Mouse (Mus musculus): ENCODE results near the gene 2200002D01Rik. TPM values are rescaled to one million over a fixed set of nuclear protein-coding genes. Genes with fewer than 3 reads are reported as not detected.
"Not testable (repeated sequence)": the region's sequence is repeated elsewhere in the genome, so short reads cannot be mapped to it uniquely, and the experiment has no call there.

2200002D01Rik gene
- polyA plus RNA-seq, 1 experiment from 2014 or later = 836 TPM

DNA sequence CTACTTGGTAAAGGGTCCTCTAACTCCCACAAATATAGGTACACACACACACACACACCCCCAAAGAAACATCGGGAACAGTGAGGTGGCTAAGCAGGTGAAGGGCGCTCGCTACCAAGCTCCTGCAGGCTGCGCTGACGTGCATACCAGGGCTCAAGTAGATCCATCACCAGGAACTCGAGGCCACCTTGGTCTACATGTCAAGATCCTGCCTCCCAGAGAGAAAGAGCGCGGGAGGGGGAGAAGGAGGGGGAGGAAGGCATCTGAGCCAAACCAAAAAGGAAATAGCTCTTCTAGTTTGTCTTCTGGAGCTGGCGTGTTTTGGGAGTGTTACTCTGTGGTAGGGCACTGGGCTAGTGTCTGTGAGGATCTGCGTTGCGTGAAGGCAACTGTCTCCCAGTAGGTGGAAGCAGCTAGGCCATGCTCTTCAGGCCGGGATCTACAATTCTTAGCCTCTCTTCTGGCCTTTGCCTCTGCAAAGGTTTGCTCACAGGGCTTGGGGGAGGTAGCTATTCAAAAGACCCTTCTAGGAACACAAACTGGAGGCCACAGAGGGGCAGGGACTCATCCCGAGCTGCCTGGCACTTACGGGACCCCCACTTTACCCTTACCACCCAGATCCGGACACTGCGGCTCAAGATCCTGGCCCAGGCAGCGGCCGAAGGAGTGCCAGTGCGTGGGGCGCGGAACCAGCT, 1.5 kb downstream of the 2200002D01Rik start:
- Histone ChIP-seq H3K4me2 (replicated peaks; ENCODE audit: low read depth) (peak overlapping the region; percentile 67), H3K9me3 (ENCODE audit: control insufficient read depth) (no peaks in the 10 kb centered on the region), H3K4me3 (ENCODE audit: low read depth, low read length) (peak overlapping the region; percentile 57), H3K4me1 (replicated peaks; ENCODE audit: control insufficient read depth, insufficient read depth, low read length) (peaks cover 10% of the 10 kb centered on the region; the same call in 1 of the 2 replicates), H3K36me3 (ENCODE audit: control insufficient read depth, insufficient read depth) (peaks cover 18% of the 10 kb centered on the region; the same call in 1 of the 2 replicates), H3K9ac (ENCODE audit: low read depth, low read length) (peak overlapping the region; percentile 70), H3K27ac (ENCODE audit: low read depth, low read length) (peak overlapping the region; percentile 97), H3K27me3 (replicated peaks; ENCODE audit: control insufficient read depth, insufficient read depth, low read length) (no peaks in the 10 kb centered on the region)
- TF ChIP-seq CTCF (IDR thresholded peaks at IDR 0.05; ENCODE audit: low read depth) = no peak
- 57% methylated on average over 21 of the region's 21 CpGs for WGBS
- no peak for ATAC-seq

- no peak overlapping the region for H3K9ac ChIP-seq (ENCODE audit: low read depth, low read length)
- ATAC-seq = no peak
- no peaks in the 10 kb centered on the region for H3K9me3 ChIP-seq (ENCODE audit: control insufficient read depth)
- peak overlapping the region; percentile 67 for H3K4me2 ChIP-seq (replicated peaks; ENCODE audit: low read depth)
- WGBS = 63% methylated on average over 5 of the region's 5 CpGs
- peaks cover 18% of the 10 kb centered on the region; the same call in 1 of the 2 replicates for H3K36me3 ChIP-seq (ENCODE audit: control insufficient read depth, insufficient read depth)
- peak overlapping the region; percentile 28; the same call in 1 of the 2 replicates for H3K27ac ChIP-seq (ENCODE audit: low read depth, low read length)
- no peak for TF ChIP-seq CTCF (IDR thresholded peaks at IDR 0.05; ENCODE audit: low read depth)
- H3K27me3 ChIP-seq (replicated peaks; ENCODE audit: control insufficient read depth, insufficient read depth, low read length) = no peaks in the 10 kb centered on the region
- peaks cover 6% of the 10 kb centered on the region; the same call in 1 of the 2 replicates for H3K4me1 ChIP-seq (replicated peaks; ENCODE audit: control insufficient read depth, insufficient read depth, low read length)
- H3K4me3 ChIP-seq (ENCODE audit: low read depth, low read length) = no peak overlapping the region
Measured at GRCm38 (mm10) chr7:29246015-29246414, 2.3 kb downstream of the 2200002D01Rik start.

- Histone ChIP-seq H3K27me3 (replicated peaks; ENCODE audit: control insufficient read depth, insufficient read depth, low read length) (no peaks in the 10 kb centered on the region), H3K9me3 (ENCODE audit: control insufficient read depth) (no peaks in the 10 kb centered on the region), H3K36me3 (ENCODE audit: control insufficient read depth, insufficient read depth) (peaks cover 18% of the 10 kb centered on the region; the same call in 1 of the 2 replicates), H3K9ac (ENCODE audit: low read depth, low read length) (no peak overlapping the region), H3K4me2 (replicated peaks; ENCODE audit: low read depth) (no peak overlapping the region), H3K4me3 (ENCODE audit: low read depth, low read length) (no peak overlapping the region), H3K27ac (ENCODE audit: low read depth, low read length) (peak overlapping the region; percentile 28), H3K4me1 (replicated peaks; ENCODE audit: control insufficient read depth, insufficient read depth, low read length) (peaks cover 4% of the 10 kb centered on the region; the same call in 1 of the 2 replicates)
- peak; percentile 84 for TF ChIP-seq CTCF (IDR thresholded peaks at IDR 0.05; ENCODE audit: low read depth)
- no peak for ATAC-seq
- 78% methylated on average over 7 of the region's 7 CpGs for WGBS
Measured at GRCm38 (mm10) chr7:29244732-29245416, 3.4 kb downstream of the 2200002D01Rik start.

DNA sequence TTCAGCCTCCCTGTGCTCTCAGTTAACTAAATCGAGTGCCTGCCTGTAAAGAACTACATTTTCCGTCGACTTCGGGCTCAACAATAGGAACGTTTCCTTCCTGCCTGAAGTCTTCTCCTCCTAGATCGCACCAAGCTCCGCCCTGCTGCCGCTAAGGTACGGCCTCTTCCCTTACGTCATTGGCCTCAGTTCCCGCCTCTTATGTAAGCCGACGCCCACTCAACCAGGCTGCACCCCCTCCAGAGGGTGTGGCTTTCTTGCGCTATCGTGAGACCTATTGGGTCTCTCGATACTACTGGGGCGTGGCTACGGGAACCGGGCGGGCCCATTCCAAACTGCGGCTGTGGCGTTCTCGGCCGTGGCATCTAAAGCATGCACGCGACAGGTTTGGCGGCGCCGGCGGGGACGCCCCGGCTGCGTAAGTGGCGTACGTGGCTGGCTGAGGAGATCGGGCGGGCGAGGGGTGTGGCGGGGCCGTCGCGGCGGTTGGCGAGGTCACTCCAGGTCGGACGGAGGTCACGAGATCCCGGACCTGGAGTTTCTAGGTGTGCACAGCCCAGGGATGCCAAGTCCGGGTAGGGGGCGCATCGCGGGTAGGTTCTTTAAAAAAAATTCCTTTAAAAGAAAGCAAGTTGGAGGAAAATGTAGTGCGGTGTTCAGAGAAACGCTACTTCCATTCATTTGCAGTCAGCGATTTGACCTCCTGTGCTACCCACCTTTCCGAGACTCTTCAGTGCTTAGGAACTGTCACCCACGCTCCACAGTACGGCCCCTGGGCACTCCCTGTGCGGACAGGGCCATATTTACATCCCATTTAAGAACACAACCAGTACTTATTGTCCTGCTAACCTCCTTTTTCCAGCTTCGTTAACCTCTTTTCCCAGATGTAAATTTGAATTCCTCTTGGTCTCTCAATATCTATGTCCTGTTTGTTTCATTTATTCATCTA, 10.0 kb downstream of the 2200002D01Rik start, which contains the start of gene Yif1b:
Gene Yif1b, plus strand, starts transcription at position 311 of the 949 bp plus-strand sequence.
- Histone ChIP-seq H3K36me3 (ENCODE audit: control insufficient read depth, insufficient read depth) (no peaks in the 10 kb centered on the region; the same call in 1 of the 2 replicates), H3K4me2 (replicated peaks; ENCODE audit: low read depth) (peak within 1 kb of the TSS; percentile 64), H3K27me3 (replicated peaks; ENCODE audit: control insufficient read depth, insufficient read depth, low read length) (no peaks in the 10 kb centered on the region), H3K9ac (ENCODE audit: low read depth, low read length) (peak within 1 kb of the TSS; percentile 52), H3K4me3 (ENCODE audit: low read depth, low read length) (peak within 1 kb of the TSS; percentile 63), H3K9me3 (ENCODE audit: control insufficient read depth) (no peaks in the 10 kb centered on the region), H3K27ac (ENCODE audit: low read depth, low read length) (peak within 1 kb of the TSS; percentile 79), H3K4me1 (replicated peaks; ENCODE audit: control insufficient read depth, insufficient read depth, low read length) (peaks cover 4% of the 10 kb centered on the region; the same call in 1 of the 2 replicates)
- peak; percentile 92 for ATAC-seq
- under 1% methylated on average over 60 of the region's 60 CpGs for WGBS
- TF ChIP-seq CTCF (IDR thresholded peaks at IDR 0.05; ENCODE audit: low read depth) = peak; percentile 28

DNA sequence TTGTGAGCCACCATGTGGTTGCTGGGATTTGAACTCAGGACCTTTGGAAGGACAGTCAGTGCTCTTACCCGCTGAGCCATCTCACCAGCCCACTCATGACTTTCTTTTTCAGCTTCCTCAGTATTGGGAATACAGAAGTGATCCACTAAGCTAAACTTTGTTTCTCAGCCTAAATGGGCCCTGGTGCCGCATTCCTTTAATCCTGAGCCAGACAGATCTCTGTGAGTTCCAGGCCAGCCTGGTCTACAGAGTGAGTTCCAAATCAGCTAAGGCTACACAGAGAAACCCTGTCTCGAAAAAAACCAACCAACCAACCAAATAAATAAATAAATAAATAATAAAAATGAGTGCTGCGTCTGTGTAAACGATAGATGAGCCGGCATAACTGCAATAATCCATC, 10.7 kb downstream of the 2200002D01Rik start:
- not testable (repeated sequence) for H3K36me3 ChIP-seq (ENCODE audit: control insufficient read depth, insufficient read depth); H3K4me1 ChIP-seq (replicated peaks; ENCODE audit: control insufficient read depth, insufficient read depth, low read length); H3K9me3 ChIP-seq (ENCODE audit: control insufficient read depth); H3K27me3 ChIP-seq (replicated peaks; ENCODE audit: control insufficient read depth, insufficient read depth, low read length); ATAC-seq
- 30% methylated on average over 6 of the region's 6 CpGs for WGBS
- Histone ChIP-seq H3K4me3 (ENCODE audit: low read depth, low read length) (peak overlapping the region; percentile 63), H3K27ac (ENCODE audit: low read depth, low read length) (peak overlapping the region; percentile 79), H3K9ac (ENCODE audit: low read depth, low read length) (peak overlapping the region; percentile 34; the same call in 1 of the 2 replicates), H3K4me2 (replicated peaks; ENCODE audit: low read depth) (peak overlapping the region; percentile 55)
